ENCODE assay signal across 28 mouse cellular contexts in genomic region chr10:70309416-70309815, GRCm38 (mm10).
"Had no signal": no experiment of that assay in that cellular context is flagged by ENCODE, and none has a peak within 500 bp of the region (broad histone marks: within the 10 kb centered on the region; RNA-seq: fewer than 3 reads in every experiment).

No protein-coding gene starts in this region.

- H3K4me2 ChIP-seq: embryonic facial prominence, embryonic 12.5 days; embryonic facial prominence, embryonic 13.5 days; embryonic facial prominence, embryonic 15.5 days; forebrain, embryonic 12.5 days; forebrain, embryonic 13.5 days; forebrain, embryonic 15.5 days had no signal

- H3K4me1 ChIP-seq: embryonic facial prominence, embryonic 12.5 days; embryonic facial prominence, embryonic 13.5 days; embryonic facial prominence, embryonic 15.5 days; forebrain, embryonic 10.5 days; forebrain, embryonic 12.5 days; forebrain, embryonic 13.5 days; forebrain, embryonic 15.5 days had no signal

- H3K27me3 ChIP-seq: embryonic facial prominence, embryonic 12.5 days; embryonic facial prominence, embryonic 13.5 days; embryonic facial prominence, embryonic 15.5 days; forebrain, embryonic 12.5 days; forebrain, embryonic 13.5 days; forebrain, embryonic 15.5 days had no signal

- DNase-seq: cerebellum, adult 18-20 months; cerebellum, adult 2 months; cerebellum, adult 8-10 months; cerebellum, adult 9-10 months; cerebellum, adult 9-11 months; cerebellum, postnatal 10 days; cerebellum, postnatal 14 days; cerebellum, postnatal 25 days; cerebellum, postnatal 36 days; embryo, embryonic 11 days; forebrain, postnatal 0 days; gastrocnemius, adult 2 months; gastrocnemius, postnatal 10 days; gastrocnemius, postnatal 14 days; gastrocnemius, postnatal 25 days; gastrocnemius, postnatal 36 days; heart, adult 11 months had no signal

- H3K9me3 ChIP-seq: embryonic facial prominence, embryonic 10.5 days; embryonic facial prominence, embryonic 12.5 days; embryonic facial prominence, embryonic 13.5 days; embryonic facial prominence, embryonic 15.5 days; forebrain, embryonic 10.5 days; forebrain, embryonic 12.5 days; forebrain, embryonic 13.5 days; forebrain, embryonic 15.5 days had no signal

- H3K4me3 ChIP-seq: embryonic facial prominence, embryonic 10.5 days; embryonic facial prominence, embryonic 12.5 days; embryonic facial prominence, embryonic 13.5 days; embryonic facial prominence, embryonic 15.5 days; erythroblast, embryonic 14.5 days; forebrain, embryonic 10.5 days; forebrain, embryonic 12.5 days; forebrain, embryonic 13.5 days; forebrain, embryonic 15.5 days; gastrocnemius, adult 2 months had no signal

- ATAC-seq: forebrain, embryonic 13.5 days; forebrain, embryonic 14.5 days; forebrain, embryonic 15.5 days; forebrain, embryonic 16.5 days; forebrain, postnatal 0 days had no signal

- H3K9ac ChIP-seq: embryonic facial prominence, embryonic 12.5 days; embryonic facial prominence, embryonic 13.5 days; embryonic facial prominence, embryonic 15.5 days; forebrain, embryonic 12.5 days; forebrain, embryonic 13.5 days; forebrain, embryonic 15.5 days; forebrain, postnatal 0 days had no signal

- H3K36me3 ChIP-seq: embryonic facial prominence, embryonic 10.5 days; embryonic facial prominence, embryonic 12.5 days; embryonic facial prominence, embryonic 13.5 days; embryonic facial prominence, embryonic 15.5 days; forebrain, embryonic 10.5 days; forebrain, embryonic 12.5 days; forebrain, embryonic 15.5 days had no signal

- H3K27ac ChIP-seq: embryonic facial prominence, embryonic 10.5 days; embryonic facial prominence, embryonic 12.5 days; embryonic facial prominence, embryonic 13.5 days; embryonic facial prominence, embryonic 15.5 days; forebrain, embryonic 10.5 days; forebrain, embryonic 12.5 days; forebrain, embryonic 13.5 days; forebrain, embryonic 15.5 days; gastrocnemius, adult 2 months had no signal
